Mouse (Mus musculus): ENCODE results near the gene Sept10. TPM values are rescaled to one million over a fixed set of nuclear protein-coding genes. Genes with fewer than 3 reads are reported as not detected.
A peak's percentile ranks its signal among the peaks of the same experiment; 100 is the strongest.

Gene Sept10
- polyA plus RNA-seq, 1 experiment from 2014 or later, result 21.5 TPM

DNA sequence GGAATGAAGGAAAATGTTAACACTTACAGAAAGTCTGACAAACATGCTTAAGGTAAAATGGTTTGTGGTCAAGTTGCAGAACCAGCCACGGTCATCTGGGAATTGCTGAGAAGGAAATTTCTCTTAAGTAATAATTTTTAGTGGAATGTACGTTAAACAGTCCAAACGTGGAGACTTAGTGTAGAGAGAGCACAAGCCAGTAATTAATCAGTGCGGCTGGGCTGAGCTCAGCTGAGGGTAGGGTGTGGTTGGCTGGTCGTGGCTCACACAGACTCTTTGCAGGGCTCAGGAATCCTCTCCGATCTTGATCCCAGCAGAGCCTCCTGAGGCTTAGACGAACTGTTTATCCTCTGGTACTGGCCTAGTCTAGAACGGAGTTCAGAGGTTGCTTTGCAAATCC, 30.7 kb upstream of the Sept10 start:
- Histone ChIP-seq H3K4me2 (replicated peaks; ENCODE audit: low read depth) (no peak overlapping the region), H3K36me3 (ENCODE audit: control insufficient read depth, insufficient read depth) (no peaks in the 10 kb centered on the region), H3K4me1 (replicated peaks; ENCODE audit: control insufficient read depth, insufficient read depth, low read length) (no peaks in the 10 kb centered on the region), H3K9ac (ENCODE audit: low read depth, low read length) (no peak overlapping the region), H3K9me3 (ENCODE audit: control insufficient read depth) (no peaks in the 10 kb centered on the region), H3K27me3 (replicated peaks; ENCODE audit: control insufficient read depth, insufficient read depth, low read length) (no peaks in the 10 kb centered on the region), H3K4me3 (ENCODE audit: low read depth, low read length) (no peak overlapping the region), H3K27ac (ENCODE audit: low read depth, low read length) (peak overlapping the region; percentile 41; the same call in 1 of the 2 replicates)
- TF ChIP-seq CTCF (IDR thresholded peaks at IDR 0.05; ENCODE audit: low read depth), result no peak
- ATAC-seq, result no peak
- WGBS, result 20% methylated on average over 8 of the region's 8 CpGs

DNA sequence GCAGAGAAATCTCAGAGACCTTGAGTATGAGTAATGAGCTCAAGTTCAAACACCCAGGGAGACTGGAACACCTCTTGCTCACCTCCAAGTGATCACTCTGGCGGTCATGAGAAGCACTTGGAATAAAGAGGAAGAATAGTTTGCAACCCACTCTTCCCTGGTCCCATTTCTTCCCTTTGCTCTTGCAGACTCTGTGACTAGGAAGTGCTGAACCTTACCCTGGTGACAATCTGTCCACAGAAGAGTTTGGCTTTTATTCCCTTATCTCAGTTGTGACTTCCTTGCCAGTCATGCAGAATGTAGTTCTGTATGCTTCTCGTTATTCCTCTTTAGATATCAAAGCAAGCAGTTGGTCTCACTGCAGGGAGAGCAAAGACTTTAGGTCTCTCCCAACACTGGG, 30.3 kb upstream of the Sept10 start:
- no peak for ATAC-seq
- no peaks in the 10 kb centered on the region for H3K36me3 ChIP-seq (ENCODE audit: control insufficient read depth, insufficient read depth)
- no peaks in the 10 kb centered on the region for H3K9me3 ChIP-seq (ENCODE audit: control insufficient read depth)
- no peak overlapping the region for H3K4me2 ChIP-seq (replicated peaks; ENCODE audit: low read depth)
- H3K27me3 ChIP-seq (replicated peaks; ENCODE audit: control insufficient read depth, insufficient read depth, low read length), result no peaks in the 10 kb centered on the region
- WGBS, result 45% methylated on average over 2 of the region's 2 CpGs
- H3K27ac ChIP-seq (ENCODE audit: low read depth, low read length), result no peak overlapping the region
- no peak overlapping the region for H3K4me3 ChIP-seq (ENCODE audit: low read depth, low read length)
- TF ChIP-seq CTCF (IDR thresholded peaks at IDR 0.05; ENCODE audit: low read depth), result no peak
- no peaks in the 10 kb centered on the region for H3K4me1 ChIP-seq (replicated peaks; ENCODE audit: control insufficient read depth, insufficient read depth, low read length)
- H3K9ac ChIP-seq (ENCODE audit: low read depth, low read length), result no peak overlapping the region

DNA sequence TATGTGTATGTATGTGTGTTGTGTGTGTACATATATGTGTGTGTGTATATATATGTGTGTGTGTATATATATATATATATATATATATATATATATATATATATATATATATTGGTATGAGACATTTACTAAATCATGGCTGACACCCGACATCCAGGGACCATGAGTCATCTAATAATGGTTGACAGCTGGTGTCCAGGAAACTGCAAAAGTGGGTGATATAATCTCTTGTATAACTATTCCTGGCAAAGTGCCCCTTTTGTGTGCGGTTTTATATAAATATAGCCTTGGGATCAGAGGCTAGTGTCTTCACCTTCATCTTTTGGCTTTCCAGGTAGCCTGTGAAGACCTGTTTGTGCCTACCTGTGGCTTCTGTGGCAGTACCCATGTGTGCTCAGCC, 29.0 kb upstream of the Sept10 start:
- H3K9ac ChIP-seq (ENCODE audit: low read depth, low read length), result no peak overlapping the region
- H3K4me1 ChIP-seq (replicated peaks; ENCODE audit: control insufficient read depth, insufficient read depth, low read length), result no peaks in the 10 kb centered on the region
- H3K4me2 ChIP-seq (replicated peaks; ENCODE audit: low read depth), result no peak overlapping the region
- no peaks in the 10 kb centered on the region for H3K36me3 ChIP-seq (ENCODE audit: control insufficient read depth, insufficient read depth)
- no peak overlapping the region for H3K4me3 ChIP-seq (ENCODE audit: low read depth, low read length)
- 54% methylated on average over 2 of the region's 2 CpGs for WGBS
- no peaks in the 10 kb centered on the region for H3K9me3 ChIP-seq (ENCODE audit: control insufficient read depth)
- ATAC-seq, result no peak
- H3K27me3 ChIP-seq (replicated peaks; ENCODE audit: control insufficient read depth, insufficient read depth, low read length), result no peaks in the 10 kb centered on the region
- no peak for TF ChIP-seq CTCF (IDR thresholded peaks at IDR 0.05; ENCODE audit: low read depth)
- H3K27ac ChIP-seq (ENCODE audit: low read depth, low read length), result no peak overlapping the region

DNA sequence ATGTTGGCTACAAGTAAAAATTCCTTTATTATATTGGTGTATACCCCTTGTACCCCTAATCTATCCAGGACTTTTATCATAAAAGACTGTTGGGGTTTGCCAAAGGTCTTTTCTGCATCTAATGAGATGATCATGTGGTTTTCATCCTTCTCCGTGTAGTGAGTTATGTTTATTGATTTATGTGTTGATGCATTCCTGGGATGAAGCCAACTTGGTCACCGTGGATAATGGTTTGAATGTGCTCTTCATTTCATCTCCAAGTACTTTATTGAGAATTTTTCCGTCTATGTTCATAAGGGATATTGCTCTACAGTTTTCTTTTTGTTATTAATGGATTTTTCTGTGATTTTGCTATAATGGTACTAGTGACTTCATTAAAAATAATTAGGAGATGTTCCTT, 27.9 kb upstream of the Sept10 start:
- no peak for TF ChIP-seq CTCF (IDR thresholded peaks at IDR 0.05; ENCODE audit: low read depth)
- Histone ChIP-seq H3K9me3 (ENCODE audit: control insufficient read depth) (no peaks in the 10 kb centered on the region), H3K4me1 (replicated peaks; ENCODE audit: control insufficient read depth, insufficient read depth, low read length) (no peaks in the 10 kb centered on the region), H3K9ac (ENCODE audit: low read depth, low read length) (no peak overlapping the region), H3K27ac (ENCODE audit: low read depth, low read length) (no peak overlapping the region), H3K4me2 (replicated peaks; ENCODE audit: low read depth) (no peak overlapping the region), H3K27me3 (replicated peaks; ENCODE audit: control insufficient read depth, insufficient read depth, low read length) (no peaks in the 10 kb centered on the region), H3K36me3 (ENCODE audit: control insufficient read depth, insufficient read depth) (no peaks in the 10 kb centered on the region), H3K4me3 (ENCODE audit: low read depth, low read length) (no peak overlapping the region)
- ATAC-seq, result no peak
- 67% methylated on average over 3 of the region's 3 CpGs for WGBS

DNA sequence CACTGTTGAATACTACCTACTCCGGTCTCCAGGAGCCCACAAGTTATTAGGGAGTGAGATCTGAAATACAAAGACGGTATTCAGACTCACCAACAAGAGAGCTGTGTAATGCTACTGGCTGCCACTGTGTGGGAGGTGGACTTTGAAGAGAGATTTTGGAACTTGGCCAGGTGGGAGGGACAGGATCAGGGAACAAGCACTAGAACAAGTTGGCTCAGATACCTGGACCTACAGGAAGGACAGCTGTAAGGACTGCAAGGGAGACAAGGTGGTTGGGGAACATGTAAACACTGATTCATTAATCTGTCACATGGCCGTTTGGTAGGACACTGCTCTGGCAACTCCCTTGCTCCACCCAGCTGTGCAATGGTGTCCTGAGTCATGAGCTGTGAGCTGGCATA, 19.5 kb upstream of the Sept10 start:
- Histone ChIP-seq H3K9ac (ENCODE audit: low read depth, low read length) (no peak overlapping the region), H3K4me1 (replicated peaks; ENCODE audit: control insufficient read depth, insufficient read depth, low read length) (peaks cover 3% of the 10 kb centered on the region; the same call in 1 of the 2 replicates), H3K27me3 (replicated peaks; ENCODE audit: control insufficient read depth, insufficient read depth, low read length) (no peaks in the 10 kb centered on the region), H3K4me2 (replicated peaks; ENCODE audit: low read depth) (no peak overlapping the region), H3K27ac (ENCODE audit: low read depth, low read length) (no peak overlapping the region), H3K9me3 (ENCODE audit: control insufficient read depth) (no peaks in the 10 kb centered on the region), H3K4me3 (ENCODE audit: low read depth, low read length) (no peak overlapping the region), H3K36me3 (ENCODE audit: control insufficient read depth, insufficient read depth) (no peaks in the 10 kb centered on the region)
- ATAC-seq, result peak; percentile 98
- TF ChIP-seq CTCF (IDR thresholded peaks at IDR 0.05; ENCODE audit: low read depth), result peak; percentile 54
- 22% methylated on average over 3 of the region's 3 CpGs for WGBS

DNA sequence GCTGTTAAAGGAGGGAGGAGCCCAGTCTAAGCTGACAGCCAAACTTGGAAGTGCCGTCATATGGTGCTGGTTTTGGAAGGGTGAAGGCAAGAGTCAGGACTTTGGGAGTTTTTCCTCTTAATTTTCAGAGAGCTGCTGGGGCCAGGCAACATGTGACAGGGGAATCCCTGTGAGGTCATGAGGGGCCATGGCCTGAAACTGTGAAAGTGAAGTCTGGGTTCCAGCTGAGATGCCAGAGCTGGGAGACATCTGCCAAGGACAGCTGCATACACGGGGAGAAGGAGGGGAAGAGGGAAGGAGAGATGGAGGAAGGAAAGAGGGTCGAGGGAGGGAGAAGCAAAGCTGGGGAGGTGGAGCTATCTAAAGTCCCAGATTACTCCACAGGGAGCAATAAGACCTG, 16.1 kb upstream of the Sept10 start:
- Histone ChIP-seq H3K4me1 (replicated peaks; ENCODE audit: control insufficient read depth, insufficient read depth, low read length) (peaks cover 3% of the 10 kb centered on the region; the same call in 1 of the 2 replicates), H3K27ac (ENCODE audit: low read depth, low read length) (no peak overlapping the region), H3K27me3 (replicated peaks; ENCODE audit: control insufficient read depth, insufficient read depth, low read length) (no peaks in the 10 kb centered on the region), H3K4me3 (ENCODE audit: low read depth, low read length) (no peak overlapping the region), H3K9me3 (ENCODE audit: control insufficient read depth) (no peaks in the 10 kb centered on the region), H3K36me3 (ENCODE audit: control insufficient read depth, insufficient read depth) (no peaks in the 10 kb centered on the region), H3K9ac (ENCODE audit: low read depth, low read length) (no peak overlapping the region), H3K4me2 (replicated peaks; ENCODE audit: low read depth) (no peak overlapping the region)
- ATAC-seq, result no peak
- WGBS, result 53% methylated on average over 3 of the region's 3 CpGs
- no peak for TF ChIP-seq CTCF (IDR thresholded peaks at IDR 0.05; ENCODE audit: low read depth)

DNA sequence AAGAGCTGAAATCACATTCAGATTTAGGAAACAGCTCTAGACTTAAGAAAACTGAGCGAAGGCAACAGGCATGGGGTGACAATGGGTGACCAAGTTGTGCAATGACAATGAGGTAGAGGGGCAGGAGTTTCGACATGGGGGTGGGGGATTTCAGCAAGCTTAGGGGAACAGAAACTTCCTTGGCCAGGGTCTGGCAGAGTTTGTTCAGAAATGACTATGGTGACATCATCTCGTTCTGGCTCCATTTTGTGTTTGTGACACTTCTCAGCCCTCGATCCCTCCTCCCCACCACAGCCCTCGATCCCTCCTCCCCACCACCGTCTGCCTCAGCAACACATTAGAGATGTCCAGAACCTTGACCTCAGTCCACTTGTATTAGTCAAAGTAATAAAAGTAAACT, 14.8 kb upstream of the Sept10 start:
- 61% methylated on average over 6 of the region's 6 CpGs for WGBS
- ATAC-seq, result no peak

More for the DNA sequence above, 14.8 kb upstream of the Sept10 start:
- H3K4me3 ChIP-seq (ENCODE audit: low read depth, low read length), result no peak overlapping the region
- H3K9me3 ChIP-seq (ENCODE audit: control insufficient read depth), result no peaks in the 10 kb centered on the region
- H3K36me3 ChIP-seq (ENCODE audit: control insufficient read depth, insufficient read depth), result no peaks in the 10 kb centered on the region
- H3K4me1 ChIP-seq (replicated peaks; ENCODE audit: control insufficient read depth, insufficient read depth, low read length), result peaks cover 3% of the 10 kb centered on the region; the same call in 1 of the 2 replicates
- H3K4me2 ChIP-seq (replicated peaks; ENCODE audit: low read depth), result no peak overlapping the region
- no peaks in the 10 kb centered on the region for H3K27me3 ChIP-seq (replicated peaks; ENCODE audit: control insufficient read depth, insufficient read depth, low read length)
- no peak overlapping the region for H3K9ac ChIP-seq (ENCODE audit: low read depth, low read length)
- no peak for TF ChIP-seq CTCF (IDR thresholded peaks at IDR 0.05; ENCODE audit: low read depth)
- H3K27ac ChIP-seq (ENCODE audit: low read depth, low read length), result no peak overlapping the region
